Mouse (Mus musculus) testis, adult 2 months (tissue): ENCODE results near the gene Fam198a. TPM values are rescaled to one million over a fixed set of nuclear protein-coding genes. Genes with fewer than 3 reads are reported as not detected.

Experiments used
- H3K27ac ChIP-seq: fragments of 200-500 bp; 2 replicates; pipeline ENCODE4 v1.5.1; 2012; ENCODE audit warnings: low read depth, low read length; ENCODE audit not compliant: control insufficient read depth, insufficient read depth
- H3K27me3 ChIP-seq: fragments of 200-500 bp; 2 replicates; pipeline ENCODE4 v1.6.1; 2012; ENCODE audit warnings: mild to moderate bottlenecking, low read length, moderate library complexity; ENCODE audit not compliant: control insufficient read depth, insufficient read depth
- H3K36me3 ChIP-seq: fragments of 200-500 bp; 2 replicates; pipeline ENCODE4 v1.6.1; 2012; ENCODE audit warnings: mild to moderate bottlenecking, low read length; ENCODE audit not compliant: control insufficient read depth, insufficient read depth
- H3K4me1 ChIP-seq: fragments of 200-500 bp; 2 replicates; pipeline ENCODE4 v1.6.1; 2012; ENCODE audit warnings: low read length; ENCODE audit not compliant: control insufficient read depth, insufficient read depth
- H3K4me3 ChIP-seq: fragments of 200-500 bp; 2 replicates; pipeline ENCODE4 v1.5.1; 2012; ENCODE audit warnings: low read depth, mild to moderate bottlenecking, low read length, moderate library complexity, mixed read lengths; ENCODE audit not compliant: control insufficient read depth
- CTCF ChIP-seq: fragments of 200-500 bp; IDR thresholded peaks from 2 replicates; pipeline ENCODE4 v1.5.1; 2012; ENCODE audit warnings: low read depth, mild to moderate bottlenecking, inconsistent platforms, low read length, moderate library complexity; ENCODE audit not compliant: control insufficient read depth, insufficient read depth, insufficient replicate concordance
- POLR2A ChIP-seq: fragments of 200-500 bp; IDR thresholded peaks from 2 replicates; pipeline ENCODE4 v1.6.1; 2012; ENCODE audit warnings: low read depth, mild to moderate bottlenecking, inconsistent platforms, low read length, moderate library complexity; ENCODE audit not compliant: control insufficient read depth
- polyA plus RNA-seq: library from polyadenylated mRNA; depleted of rRNA; stranded (reverse); fragments of >200 nt; gene quantifications from 2 replicates; pipeline ENCODE4 v1.2.3, GENCODE M21; 2012

The Fam198a gene
- polyA plus RNA-seq, 1 experiment, result 0.54 TPM

GRCm38 (mm10) chr9:121927721-121928120 lies 23.1 kb upstream of the Fam198a start:
- H3K27me3 ChIP-seq, result no peaks in the 10 kb centered on the region
- no peaks in the 10 kb centered on the region for H3K4me1 ChIP-seq
- TF ChIP-seq POLR2A (no peak), CTCF (no peak)
- no peaks in the 10 kb centered on the region for H3K36me3 ChIP-seq
- H3K27ac ChIP-seq, result no peak overlapping the region
- no peak overlapping the region for H3K4me3 ChIP-seq

DNA sequence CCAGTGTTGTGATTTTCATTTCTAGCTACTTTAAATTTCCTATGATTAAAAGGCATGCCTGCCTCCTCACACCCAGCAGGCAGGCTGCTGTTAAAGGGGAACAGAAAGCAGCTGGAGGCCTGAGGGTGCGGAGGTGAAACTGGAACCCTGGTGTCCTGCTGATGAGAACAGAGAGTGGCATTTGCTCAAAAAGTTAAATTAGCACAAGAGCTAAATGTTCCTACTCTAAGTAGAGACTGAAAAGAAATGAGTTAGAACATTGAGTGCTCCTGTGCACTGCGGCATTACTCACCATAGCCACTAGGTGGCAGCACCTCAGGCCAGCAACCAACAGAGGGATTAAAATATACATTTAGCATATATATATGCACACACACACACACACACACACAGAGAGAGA lies 22.3 kb upstream of the Fam198a start:
- no peak for TF ChIP-seq POLR2A
- TF ChIP-seq CTCF, result peak; percentile 87; the same call in 1 of the 2 replicates
- no peak overlapping the region for H3K27ac ChIP-seq
- no peaks in the 10 kb centered on the region for H3K36me3 ChIP-seq
- no peaks in the 10 kb centered on the region for H3K4me1 ChIP-seq
- no peaks in the 10 kb centered on the region for H3K27me3 ChIP-seq
- H3K4me3 ChIP-seq, result no peak overlapping the region

DNA sequence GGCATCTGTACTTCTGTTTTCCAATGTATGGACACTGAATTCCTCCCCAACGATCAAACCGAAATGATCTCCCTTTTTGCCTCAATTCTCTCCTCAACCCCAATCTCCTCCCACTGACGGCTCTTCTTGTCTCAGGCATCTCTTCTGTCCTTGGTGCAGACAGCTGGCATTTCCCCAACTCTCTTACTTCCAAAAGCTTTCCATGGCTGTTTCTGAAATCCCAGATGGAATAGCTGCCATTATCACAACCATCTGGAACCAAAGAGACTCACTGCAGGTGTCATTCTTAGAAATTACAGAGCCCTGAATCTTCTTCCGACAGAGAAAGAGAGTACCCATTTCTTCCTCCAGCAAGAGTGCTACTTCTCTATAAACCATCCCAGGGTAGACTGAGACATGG lies 15.9 kb upstream of the Fam198a start:
- Histone ChIP-seq H3K4me3 (no peak overlapping the region), H3K36me3 (no peaks in the 10 kb centered on the region), H3K27me3 (no peaks in the 10 kb centered on the region), H3K4me1 (peaks cover 12% of the 10 kb centered on the region), H3K27ac (no peak overlapping the region)
- TF ChIP-seq CTCF, result no peak
- no peak for TF ChIP-seq POLR2A

- no peak for TF ChIP-seq CTCF
- TF ChIP-seq POLR2A, result no peak
- H3K4me3 ChIP-seq, result peak overlapping the region; percentile 95
- no peaks in the 10 kb centered on the region; the same call in 1 of the 2 replicates for H3K36me3 ChIP-seq
- peaks cover 12% of the 10 kb centered on the region for H3K4me1 ChIP-seq
- H3K27me3 ChIP-seq, result no peaks in the 10 kb centered on the region
- H3K27ac ChIP-seq, result no peak overlapping the region; the same call in 1 of the 2 replicates
Observed at GRCm38 (mm10) chr9:121936952-121937351, 13.8 kb upstream of the Fam198a start.

- Histone ChIP-seq H3K4me3 (peak overlapping the region; percentile 95), H3K4me1 (peaks cover 12% of the 10 kb centered on the region), H3K36me3 (no peaks in the 10 kb centered on the region; the same call in 1 of the 2 replicates), H3K27me3 (no peaks in the 10 kb centered on the region), H3K27ac (peak overlapping the region; percentile 16)
- TF ChIP-seq CTCF (no peak), POLR2A (no peak)
Observed at GRCm38 (mm10) chr9:121937451-121937864, 13.3 kb upstream of the Fam198a start.

- Histone ChIP-seq H3K36me3 (no peaks in the 10 kb centered on the region; the same call in 1 of the 2 replicates), H3K27ac (peak overlapping the region; percentile 90), H3K27me3 (no peaks in the 10 kb centered on the region), H3K4me1 (peaks cover 12% of the 10 kb centered on the region), H3K4me3 (peak overlapping the region; percentile 95)
- TF ChIP-seq POLR2A (peak; percentile 90), CTCF (no peak)
Observed at GRCm38 (mm10) chr9:121937944-121938355, 12.8 kb upstream of the Fam198a start.

DNA sequence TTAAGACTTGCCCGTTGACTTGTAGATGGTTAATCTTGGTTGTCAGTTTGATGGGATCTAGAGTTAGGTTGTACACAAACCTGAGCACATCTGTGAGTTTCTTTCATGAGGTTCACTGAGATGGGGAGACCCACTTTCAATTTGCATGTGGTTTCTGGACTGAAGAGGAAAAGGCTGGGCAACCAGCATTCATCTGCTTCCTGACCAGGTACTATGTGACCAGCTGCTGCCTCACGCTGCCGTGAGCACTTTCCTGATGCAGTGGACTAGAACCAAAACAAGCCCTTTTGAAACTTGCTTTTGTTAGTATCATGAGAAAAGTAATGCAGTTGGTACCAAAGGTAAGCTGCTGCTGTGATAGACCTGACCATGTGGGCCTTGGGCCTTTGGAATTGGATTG lies 7.8 kb upstream of the Fam198a start:
- Histone ChIP-seq H3K27ac (no peak overlapping the region), H3K27me3 (no peaks in the 10 kb centered on the region), H3K4me1 (no peaks in the 10 kb centered on the region; the same call in 1 of the 2 replicates), H3K36me3 (no peaks in the 10 kb centered on the region; the same call in 1 of the 2 replicates), H3K4me3 (no peak overlapping the region)
- TF ChIP-seq POLR2A (no peak), CTCF (no peak)
